Mouse (Mus musculus) mouse embryonic stem cell (cell line): ENCODE measurements around the gene Xrn2.

ENCODE experiments used
- in situ Hi-C, 2 experiments: fragments of 300-500 bp; cut with MboI; formaldehyde crosslinking; loops; 1 replicate in 1 of 2; 3 replicates in 1 of 2; pipeline ENCODE4 v1.14.3; 2019 to 2020; ENCODE audit warnings: low sequenced_read_pairs in 2 of 2, low pct_unique_long_range_greater_than_20kb in 1 of 2, mixed read lengths in 1 of 2; ENCODE audit not compliant: unreplicated experiment in 1 of 2

Xrn2 gene

GRCm38 (mm10) chr2:147033065-147033464, 20.3 kb downstream of the Xrn2 start:
- in situ Hi-C loops = no loop called here

- in situ Hi-C loops = no loop called here
Observed at GRCm38 (mm10) chr2:147035864-147036263, 23.1 kb downstream of the Xrn2 start.

GRCm38 (mm10) chr2:147047051-147047450, 34.3 kb downstream of the Xrn2 start:
- in situ Hi-C loops = no loop called here

- in situ Hi-C loops = no loop called here
Observed at GRCm38 (mm10) chr2:147053229-147053892, 40.6 kb downstream of the Xrn2 start.

GRCm38 (mm10) chr2:147067480-147068246, 54.9 kb downstream of the Xrn2 start:
- in situ Hi-C loops = no loop called here

GRCm38 (mm10) chr2:147069077-147069476, 56.3 kb downstream of the Xrn2 start:
- in situ Hi-C loops = no loop called here

GRCm38 (mm10) chr2:147070305-147070704, 57.5 kb downstream of the Xrn2 start:
- in situ Hi-C loops = no loop called here

GRCm38 (mm10) chr2:147073962-147074361, 61.2 kb downstream of the Xrn2 start:
- in situ Hi-C loops = no loop called here

- in situ Hi-C loops = no loop called here
Observed at GRCm38 (mm10) chr2:147074399-147074798, 61.6 kb downstream of the Xrn2 start.

- in situ Hi-C loops = no loop called here
Observed at GRCm38 (mm10) chr2:147082391-147082790, 69.6 kb downstream of the Xrn2 start.

GRCm38 (mm10) chr2:147083471-147084365, 70.9 kb downstream of the Xrn2 start:
- in situ Hi-C loops = no loop called here

- in situ Hi-C loops = no loop called here
Observed at GRCm38 (mm10) chr2:147084366-147085071, 71.7 kb downstream of the Xrn2 start.

GRCm38 (mm10) chr2:147085072-147085870, 72.5 kb downstream of the Xrn2 start, which contains the start of gene Nkx2-4:
Gene Nkx2-4 (minus strand): TSS chr2:147085445.
- in situ Hi-C loops = no loop called here

GRCm38 (mm10) chr2:147085937-147086336, 73.1 kb downstream of the Xrn2 start:
- in situ Hi-C loops = no loop called here

GRCm38 (mm10) chr2:147086441-147086840, 73.6 kb downstream of the Xrn2 start:
- in situ Hi-C loops = no loop called here

GRCm38 (mm10) chr2:147119736-147120135, 106.9 kb downstream of the Xrn2 start:
- in situ Hi-C loops = no loop called here

- in situ Hi-C loops = no loop called here
Observed at GRCm38 (mm10) chr2:147127366-147127765, 114.6 kb downstream of the Xrn2 start.
